Mouse (Mus musculus): ENCODE results near the gene Timm9.
"Not testable (repeated sequence)": the region's sequence is repeated elsewhere in the genome, so short reads cannot be mapped to it uniquely, and the experiment has no call there.

The Timm9 gene

DNA sequence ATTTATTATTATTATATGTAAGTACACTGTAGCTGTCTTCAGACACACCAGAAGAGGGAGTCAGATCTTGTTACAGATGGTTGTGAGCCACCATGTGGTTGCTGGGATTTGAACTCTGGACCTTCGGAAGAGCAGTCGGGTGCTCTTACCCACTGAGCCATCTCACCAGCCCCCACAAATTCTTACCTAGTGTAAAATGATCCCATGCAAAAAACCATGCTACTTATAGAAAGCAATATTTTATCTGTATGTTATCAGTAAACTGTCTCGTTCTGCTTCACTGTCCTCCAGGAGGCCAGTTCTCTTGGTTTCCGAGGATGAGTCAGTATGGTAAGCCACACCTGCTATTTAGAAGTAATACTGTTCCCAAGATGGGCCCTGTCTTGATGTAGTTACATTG is 32.2 kb downstream of the Timm9 start:
- not testable (repeated sequence) for DNase-seq

DNA sequence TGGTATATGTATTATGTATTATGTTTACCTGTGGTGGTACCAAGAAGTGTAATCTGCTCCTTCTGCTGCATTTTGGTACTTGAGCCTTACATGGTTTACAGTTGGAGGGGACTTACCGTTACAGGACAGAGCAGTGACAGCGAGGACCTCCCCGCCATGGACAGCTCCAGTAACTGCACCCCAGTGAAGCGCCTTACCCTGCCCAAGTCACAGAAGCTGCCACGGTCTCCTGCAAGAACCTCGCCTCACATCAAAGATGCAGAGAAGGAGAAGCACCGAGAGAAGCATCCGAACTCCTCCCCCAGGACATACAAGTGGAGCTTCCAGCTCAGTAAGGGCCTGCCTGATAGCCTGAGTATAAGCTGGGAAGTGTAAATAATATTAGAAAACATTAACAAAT is 50.2 kb downstream of the Timm9 start:
- no peak for DNase-seq
